Mouse (Mus musculus) kidney, adult 2 months (tissue): Measurements from ENCODE around the gene Slc9a9.

Source experiments
- CTCF ChIP-seq: fragments of 200-500 bp; conservative IDR thresholded peaks from 2 replicates; pipeline ENCODE4 v1.5.1; 2011; ENCODE audit warnings: low read depth, mild to moderate bottlenecking, control low read depth, low read length, moderate library complexity, mixed read lengths; ENCODE audit not compliant: insufficient read depth, insufficient read length
- POLR2A ChIP-seq: fragments of 200-500 bp; IDR thresholded peaks from one replicate; pipeline ENCODE4 v1.6.1; 2011; ENCODE audit warnings: low read depth, low read length, control low read depth

- TF ChIP-seq CTCF, result no peak
- no peak for TF ChIP-seq POLR2A
Measured at GRCm38 (mm10) chr9:94704986-94705757, 35.5 kb downstream of the Slc9a9 start.
